Mouse (Mus musculus): Measurements from ENCODE around the gene Crlf1. TPM values are rescaled to one million over a fixed set of nuclear protein-coding genes. Genes with fewer than 3 reads are reported as not detected.

Crlf1 gene
- total and polyA plus RNA-seq, 3 experiments, result 3.8 to 26.6 TPM; not detected in 1

- no peaks in the 10 kb centered on the region for H3K36me3 ChIP-seq (ENCODE audit: control insufficient read depth in 1 of 2, insufficient read depth in 2 of 2, low read length in 2 of 2)
- no peak overlapping the region for H3K4me3 ChIP-seq (ENCODE audit: control insufficient read depth in 1 of 2, insufficient read depth in 1 of 2, low read depth in 2 of 2, low read length in 2 of 2)
- no peak overlapping the region for H3K27ac ChIP-seq (ENCODE audit: control insufficient read depth, low read depth, low read length)
- no peaks in the 10 kb centered on the region for H3K27me3 ChIP-seq (ENCODE audit: control insufficient read depth in 1 of 2, insufficient read depth in 2 of 2, low read length in 2 of 2)
- no peak for DNase-seq (ENCODE audit: low read depth, low spot score)
- H3K79me2 ChIP-seq (ENCODE audit: control insufficient read depth, insufficient read depth, low read length, poor library complexity), result peaks cover 15% of the 10 kb centered on the region
- TF ChIP-seq TAL1 (IDR thresholded peaks at IDR 0.05; ENCODE audit: low read length) (no peak), SIN3A (IDR thresholded peaks at IDR 0.05; ENCODE audit: low read length) (no peak), MEF2A (IDR thresholded peaks at IDR 0.05; ENCODE audit: extremely low read depth, insufficient replicate concordance, low read depth, low read length, poor library complexity, severe bottlenecking) (no peak), MAFK (IDR thresholded peaks at IDR 0.05; ENCODE audit: borderline replicate concordance, low read depth, low read length) (no peak), RAD21 (IDR thresholded peaks at IDR 0.05; ENCODE audit: low read depth, low read length) (no peak), CHD2 (IDR thresholded peaks at IDR 0.05; ENCODE audit: low read length) (no peak), GABPA (IDR thresholded peaks at IDR 0.05; ENCODE audit: low read depth, low read length) (no peak)
- H3K4me1 ChIP-seq (ENCODE audit: control insufficient read depth in 1 of 2, insufficient read depth in 2 of 2, low read length in 2 of 2), result peaks cover 0 to 4% of the 10 kb centered on the region in 2 experiments; a peak in 1 of 4 replicates
- no peak overlapping the region for H3K9ac ChIP-seq (ENCODE audit: control insufficient read depth, low read depth, low read length, poor library complexity, severe bottlenecking)
- H3K9me3 ChIP-seq (replicated peaks; ENCODE audit: insufficient read depth, low read length), result no peaks in the 10 kb centered on the region
Observed at GRCm38 (mm10) chr8:70535701-70536100, 42.7 kb downstream of the Crlf1 start.

- no peaks in the 10 kb centered on the region for H3K36me3 ChIP-seq (ENCODE audit: control insufficient read depth in 1 of 2, insufficient read depth in 2 of 2, low read length in 2 of 2)
- no peaks in the 10 kb centered on the region for H3K27me3 ChIP-seq (ENCODE audit: control insufficient read depth in 1 of 2, insufficient read depth in 2 of 2, low read length in 2 of 2)
- peak; percentile 62 for DNase-seq (ENCODE audit: low read depth, low spot score)
- no peaks in the 10 kb centered on the region for H3K9me3 ChIP-seq (replicated peaks; ENCODE audit: insufficient read depth, low read length)
- peak overlapping the region; percentile 61 for H3K9ac ChIP-seq (ENCODE audit: control insufficient read depth, low read depth, low read length, poor library complexity, severe bottlenecking)
- peaks cover 33% of the 10 kb centered on the region for H3K79me2 ChIP-seq (ENCODE audit: control insufficient read depth, insufficient read depth, low read length, poor library complexity)
- H3K4me1 ChIP-seq (ENCODE audit: control insufficient read depth in 1 of 2, insufficient read depth in 2 of 2, low read length in 2 of 2), result peaks cover 0 to 12% of the 10 kb centered on the region in 2 experiments; a peak in 1 of 4 replicates
- H3K27ac ChIP-seq (ENCODE audit: control insufficient read depth, low read depth, low read length), result peak overlapping the region; percentile 56
- TF ChIP-seq ZMIZ1 (IDR thresholded peaks at IDR 0.05; ENCODE audit: low read depth, low read length) (peak; percentile 6; the same call in 1 of the 2 replicates), USF1 (IDR thresholded peaks at IDR 0.05; ENCODE audit: low read depth, low read length) (no peak), POLR2AphosphoS2 (IDR thresholded peaks at IDR 0.05; ENCODE audit: low read length) (peak; percentile 55; the same call in 1 of the 2 replicates), SIN3A (IDR thresholded peaks at IDR 0.05; ENCODE audit: low read length) (0 out of 2 replicates have a peak, but pooled peaks have one; percentile 12), NELFE (IDR thresholded peaks at IDR 0.05; ENCODE audit: low read depth, low read length) (no peak)
- H3K4me3 ChIP-seq (ENCODE audit: control insufficient read depth in 1 of 2, insufficient read depth in 1 of 2, low read depth in 2 of 2, low read length in 2 of 2), result peak overlapping the region; percentile 61 to 69
Observed at GRCm38 (mm10) chr8:70538024-70538579, 45.1 kb downstream of the Crlf1 start.

GRCm38 (mm10) chr8:70538633-70539076 lies 45.7 kb downstream of the Crlf1 start:
- Histone ChIP-seq H3K4me1 (ENCODE audit: control insufficient read depth in 1 of 2, insufficient read depth in 2 of 2, low read length in 2 of 2) (peaks cover 0 to 12% of the 10 kb centered on the region in 2 experiments; a peak in 1 of 4 replicates), H3K27ac (ENCODE audit: control insufficient read depth, low read depth, low read length) (peak overlapping the region; percentile 68), H3K27me3 (ENCODE audit: control insufficient read depth in 1 of 2, insufficient read depth in 2 of 2, low read length in 2 of 2) (no peaks in the 10 kb centered on the region), H3K9ac (ENCODE audit: control insufficient read depth, low read depth, low read length, poor library complexity, severe bottlenecking) (peak overlapping the region; percentile 61), H3K9me3 (replicated peaks; ENCODE audit: insufficient read depth, low read length) (no peaks in the 10 kb centered on the region), H3K79me2 (ENCODE audit: control insufficient read depth, insufficient read depth, low read length, poor library complexity) (peaks cover 39% of the 10 kb centered on the region), H3K4me3 (ENCODE audit: control insufficient read depth in 1 of 2, insufficient read depth in 1 of 2, low read depth in 2 of 2, low read length in 2 of 2) (peak overlapping the region; percentile 61 to 69), H3K36me3 (ENCODE audit: control insufficient read depth in 1 of 2, insufficient read depth in 2 of 2, low read length in 2 of 2) (no peaks in the 10 kb centered on the region)
- peak; percentile 98 for DNase-seq (ENCODE audit: low read depth, low spot score)
- TF ChIP-seq MYB (IDR thresholded peaks at IDR 0.05; ENCODE audit: low read depth, low read length) (no peak), POLR2AphosphoS2 (IDR thresholded peaks at IDR 0.05; ENCODE audit: low read length) (no peak), SMC3 (IDR thresholded peaks at IDR 0.05; ENCODE audit: low read depth, low read length) (no peak), NELFE (IDR thresholded peaks at IDR 0.05; ENCODE audit: low read depth, low read length) (no peak), CTCF (IDR thresholded peaks at IDR 0.05 in 2 of 3, conservative IDR thresholded peaks at IDR 0.05 in 1 of 3; ENCODE audit: control insufficient read depth in 1 of 3, insufficient read depth in 1 of 3, low read depth in 2 of 3, low read length in 3 of 3, poor library complexity in 1 of 3, severe bottlenecking in 1 of 3) (no peak), GABPA (IDR thresholded peaks at IDR 0.05; ENCODE audit: low read depth, low read length) (no peak), TCF12 (IDR thresholded peaks at IDR 0.05; ENCODE audit: low read depth, low read length) (0 out of 2 replicates have a peak, but pooled peaks have one; percentile 21), JUND (IDR thresholded peaks at IDR 0.05; ENCODE audit: low read depth, low read length) (no peak), CHD1 (IDR thresholded peaks at IDR 0.05; ENCODE audit: low read depth, low read length) (no peak), ZC3H11A (IDR thresholded peaks at IDR 0.05; ENCODE audit: low read depth, low read length) (no peak), MEF2A (IDR thresholded peaks at IDR 0.05; ENCODE audit: extremely low read depth, insufficient replicate concordance, low read depth, low read length, poor library complexity, severe bottlenecking) (no peak), RCOR1 (IDR thresholded peaks at IDR 0.05; ENCODE audit: low read depth, low read length) (no peak), NRF1 (IDR thresholded peaks at IDR 0.05; ENCODE audit: insufficient read depth, low read depth, low read length, poor library complexity, severe bottlenecking) (no peak), POLR2A (IDR thresholded peaks at IDR 0.05; ENCODE audit: control insufficient read depth in 1 of 2, insufficient read depth in 1 of 2, low read depth in 1 of 2, low read length in 2 of 2, poor library complexity in 1 of 2) (peak in 1 of 2 experiments; percentile 41; a peak in 1 of 4 replicates), RAD21 (IDR thresholded peaks at IDR 0.05; ENCODE audit: low read depth, low read length) (no peak), EP300 (IDR thresholded peaks at IDR 0.05; ENCODE audit: low read depth in 1 of 2, low read length in 2 of 2) (no peak), USF1 (IDR thresholded peaks at IDR 0.05; ENCODE audit: low read depth, low read length) (no peak), TAL1 (IDR thresholded peaks at IDR 0.05; ENCODE audit: low read length) (no peak), GATA1 (IDR thresholded peaks at IDR 0.05; ENCODE audit: low read depth, low read length) (no peak), MYC (IDR thresholded peaks at IDR 0.05; ENCODE audit: low read depth, low read length) (no peak)

Measured in MEL (cell line).